Mouse (Mus musculus) 3134 (cell line): ENCODE data around the gene Myb.
"Not testable (repeated sequence)": the region's sequence is repeated elsewhere in the genome, so short reads cannot be mapped to it uniquely, and the experiment has no call there.

Experiments
- DNase-seq: peaks from one replicate; pipeline ENCODE4 v3.0.0-alpha.2; 2011; ENCODE audit warnings: low spot score; ENCODE audit not compliant: insufficient read length; ENCODE audit errors: extremely low read depth

Myb gene

GRCm38 (mm10) chr10:21172650-21173200 is 11.9 kb upstream of the Myb start:
- DNase-seq: no peak

- no peak for DNase-seq
Observed at GRCm38 (mm10) chr10:21168466-21168865, 7.7 kb upstream of the Myb start.

- no peak for DNase-seq
Observed at GRCm38 (mm10) chr10:21167842-21168241, 7.1 kb upstream of the Myb start.

GRCm38 (mm10) chr10:21167165-21167564 is 6.4 kb upstream of the Myb start:
- no peak for DNase-seq

- no peak for DNase-seq
Observed at GRCm38 (mm10) chr10:21165411-21165810, 4.6 kb upstream of the Myb start.

- no peak for DNase-seq
Observed at GRCm38 (mm10) chr10:21162124-21162523, 1.3 kb upstream of the Myb start.

GRCm38 (mm10) chr10:21161359-21162094 is 743 bp upstream of the Myb start:
- no peak for DNase-seq

- no peak for DNase-seq
Observed at GRCm38 (mm10) chr10:21159697-21160394, 938 bp downstream of the Myb start.

- no peak for DNase-seq
Observed at GRCm38 (mm10) chr10:21158918-21159443, 1.8 kb downstream of the Myb start.

- no peak for DNase-seq
Observed at GRCm38 (mm10) chr10:21158111-21158917, 2.5 kb downstream of the Myb start.

GRCm38 (mm10) chr10:21156953-21157499 is 3.8 kb downstream of the Myb start:
- DNase-seq: no peak

GRCm38 (mm10) chr10:21156416-21156815 is 4.4 kb downstream of the Myb start:
- DNase-seq: no peak

- DNase-seq: no peak
Observed at GRCm38 (mm10) chr10:21154927-21155326, 5.9 kb downstream of the Myb start.

GRCm38 (mm10) chr10:21153433-21153832 is 7.4 kb downstream of the Myb start:
- DNase-seq: no peak

GRCm38 (mm10) chr10:21152812-21153211 is 8.0 kb downstream of the Myb start:
- no peak for DNase-seq

GRCm38 (mm10) chr10:21151320-21151719 is 9.5 kb downstream of the Myb start:
- no peak for DNase-seq

- not testable (repeated sequence) for DNase-seq
Observed at GRCm38 (mm10) chr10:21149945-21150344, 10.8 kb downstream of the Myb start.

GRCm38 (mm10) chr10:21146719-21147118 is 14.1 kb downstream of the Myb start:
- no peak for DNase-seq

- no peak for DNase-seq
Observed at GRCm38 (mm10) chr10:21146263-21146662, 14.5 kb downstream of the Myb start.

- no peak for DNase-seq
Observed at GRCm38 (mm10) chr10:21144627-21145504, 15.9 kb downstream of the Myb start.
